Mouse (Mus musculus) hindbrain, embryonic 14.5 days (tissue): ENCODE measurements around the gene Cspg5. TPM values are rescaled to one million over a fixed set of nuclear protein-coding genes. Genes with fewer than 3 reads are reported as not detected.

ENCODE experiments used
- ATAC-seq: fragments of 200-750 bp; cut with Nextera tagmentation; 2 replicates; pipeline ENCODE4 v1.8.0; 2017; ENCODE audit warnings: moderate number of reproducible peaks, mild to moderate bottlenecking, moderate TSS enrichment, moderate library complexity; ENCODE audit not compliant: low FRiP score
- DNase-seq: peaks from one replicate; pipeline ENCODE4 v3.0.0-alpha.2; 2015; ENCODE audit warnings: low spot score
- H3K27ac ChIP-seq: fragments of 300-500 bp; sonication (generic); 2 replicates; pipeline ENCODE4 v1.5.1; 2014; ENCODE audit warnings: mild to moderate bottlenecking, moderate library complexity
- H3K27me3 ChIP-seq: fragments of 300-500 bp; sonication (generic); 2 replicates; pipeline ENCODE4 v1.6.1; 2014; ENCODE audit warnings: mild to moderate bottlenecking, low read length, mixed read lengths; ENCODE audit not compliant: control insufficient read depth, insufficient read depth
- H3K36me3 ChIP-seq: fragments of 300-500 bp; sonication (generic); replicated peaks from 2 replicates; pipeline ENCODE4 v1.6.1; 2014; ENCODE audit not compliant: control insufficient read depth, insufficient read depth
- H3K4me1 ChIP-seq: fragments of 300-500 bp; sonication (generic); replicated peaks from 2 replicates; pipeline ENCODE4 v1.6.1; 2014; ENCODE audit warnings: antibody characterized with exemption, low read length, mixed read lengths; ENCODE audit not compliant: control insufficient read depth, insufficient read depth
- H3K4me2 ChIP-seq: fragments of 300-500 bp; sonication (generic); replicated peaks from 2 replicates; pipeline ENCODE4 v1.6.1; 2014; ENCODE audit warnings: mild to moderate bottlenecking, moderate library complexity
- H3K4me3 ChIP-seq: fragments of 300-500 bp; sonication (generic); replicated peaks from 2 replicates; pipeline ENCODE4 v1.5.1; 2014; ENCODE audit warnings: mild to moderate bottlenecking, low read length
- H3K9ac ChIP-seq: fragments of 300-500 bp; sonication (generic); 2 replicates; pipeline ENCODE4 v1.6.1; 2014
- H3K9me3 ChIP-seq: fragments of 300-500 bp; sonication (generic); 2 replicates; pipeline ENCODE4 v1.6.1; 2016; ENCODE audit warnings: low read length; ENCODE audit not compliant: control insufficient read depth
- WGBS: fragments of 180-500 bp; shearing (Covaris S2); extraction: QIAGEN DNeasy Blood & Tissue Kit; methylation state at CpG from one replicate; pipeline ENCODE4 v1.1.7; 2014; 5-methylcytosine and 5-hydroxymethylcytosine counted together
- polyA plus RNA-seq: library from polyadenylated mRNA; unstranded; fragments of >200 nt; fragmentation: Nextera tagmentation; extraction: Ambion mirVana; gene quantifications from 2 replicates; pipeline ENCODE4 v1.2.1, GENCODE M21; 2014

Cspg5 gene
- polyA plus RNA-seq, 1 experiment from 2014 or later = 139 TPM

DNA sequence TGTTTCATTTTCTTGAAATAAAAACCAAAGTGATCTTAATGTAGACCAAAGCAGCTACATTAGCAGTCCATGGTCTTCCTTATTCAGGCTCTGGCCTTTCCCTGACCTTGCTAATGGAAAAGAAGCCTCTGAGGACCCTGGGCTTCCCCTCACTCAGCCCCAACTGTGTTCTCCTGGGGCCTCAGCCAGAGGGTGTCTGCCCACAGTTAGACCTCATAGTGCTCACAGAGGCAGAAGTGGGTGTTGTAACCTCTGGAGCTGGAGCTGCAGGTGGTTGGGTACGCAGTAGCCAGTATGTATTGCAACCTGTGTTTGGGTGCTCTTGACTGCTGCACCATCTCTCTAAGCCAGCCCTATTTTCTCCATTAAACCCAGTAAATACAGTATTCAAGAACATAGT lies 14.5 kb upstream of the Cspg5 start:
- Histone ChIP-seq H3K27me3 (no peaks in the 10 kb centered on the region), H3K9me3 (no peaks in the 10 kb centered on the region), H3K9ac (no peak overlapping the region), H3K4me3 (no peak overlapping the region), H3K36me3 (peaks cover 88% of the 10 kb centered on the region), H3K4me1 (no peaks in the 10 kb centered on the region), H3K4me2 (no peak overlapping the region), H3K27ac (no peak overlapping the region)
- DNase-seq (no peak), ATAC-seq (no peak)
- 97% methylated on average over 1 of the region's 1 CpGs for WGBS

DNA sequence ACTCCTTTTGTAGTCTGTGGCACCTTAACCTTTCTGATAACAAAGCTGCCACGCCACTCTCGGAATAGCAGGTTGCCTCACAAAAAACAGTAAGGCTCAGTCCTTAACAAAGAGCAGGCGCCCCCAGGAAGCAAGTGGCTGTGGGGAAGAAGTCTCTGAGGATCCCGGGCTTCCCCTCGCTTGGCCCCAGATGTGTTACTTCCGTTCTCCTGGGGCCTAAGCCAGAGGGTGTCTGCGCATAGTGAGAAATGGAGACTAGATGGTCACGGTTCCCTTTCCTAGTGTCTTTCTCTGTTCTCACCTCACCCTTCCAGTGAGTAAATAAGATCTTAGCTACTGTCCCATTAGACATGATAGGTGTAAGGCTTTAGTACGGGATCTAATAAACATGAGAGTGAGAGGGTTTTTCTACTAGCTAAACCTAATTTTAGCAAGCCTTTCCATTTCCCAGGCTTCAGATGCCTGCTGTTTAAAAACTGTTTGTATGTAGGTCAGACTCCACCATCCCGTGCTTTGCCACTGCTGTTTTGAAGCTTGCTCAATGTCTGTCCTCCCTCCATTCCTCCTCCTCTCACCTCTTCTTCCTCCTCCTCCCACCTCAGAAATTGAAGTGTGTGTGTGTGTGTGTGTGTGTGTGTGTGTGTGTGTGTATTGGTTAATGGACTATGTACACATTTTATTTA lies 13.9 kb upstream of the Cspg5 start:
- DNase-seq = no peak
- H3K36me3 ChIP-seq = peaks cover 88% of the 10 kb centered on the region

DNA sequence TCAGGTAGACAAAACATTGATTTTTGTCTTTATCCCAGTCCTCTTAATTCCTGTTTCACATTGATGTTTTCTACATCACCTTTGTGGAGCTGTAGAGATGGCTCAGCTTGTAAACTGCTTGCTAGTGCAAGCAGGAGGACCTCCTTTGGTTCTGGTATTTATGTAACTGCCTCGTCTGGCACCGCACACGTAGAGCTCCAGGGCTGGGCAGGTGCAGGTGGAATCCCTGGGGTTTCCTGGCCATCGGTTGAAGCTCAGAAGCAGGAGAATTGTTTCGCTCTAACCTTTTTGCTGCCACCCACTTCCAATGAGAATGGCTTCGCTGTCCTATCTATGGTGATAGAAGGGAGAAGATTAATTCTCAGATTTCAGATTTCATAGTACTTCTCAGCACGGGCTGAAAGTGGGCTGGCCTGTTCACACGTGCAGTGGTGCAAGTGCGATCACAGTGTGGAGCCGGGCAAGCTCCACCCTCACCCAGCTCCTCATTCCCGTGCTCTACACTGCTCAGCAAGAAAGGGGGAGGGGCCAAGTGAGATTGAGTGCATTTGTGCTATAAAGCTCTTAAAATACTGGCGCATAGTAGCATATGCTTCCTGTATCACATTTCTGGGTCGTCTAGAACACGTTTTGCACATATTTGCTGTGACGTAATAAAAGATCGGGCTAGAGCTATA lies 13.1 kb upstream of the Cspg5 start:
- Histone ChIP-seq H3K9ac (no peak overlapping the region), H3K9me3 (no peaks in the 10 kb centered on the region), H3K27ac (0 out of 2 replicates have a peak overlapping the region, but pooled peaks have one; percentile 9), H3K36me3 (peaks cover 90% of the 10 kb centered on the region), H3K27me3 (no peaks in the 10 kb centered on the region), H3K4me2 (no peak overlapping the region), H3K4me3 (no peak overlapping the region), H3K4me1 (no peaks in the 10 kb centered on the region)
- 85% methylated on average over 16 of the region's 16 CpGs for WGBS
- no peak for DNase-seq
- no peak for ATAC-seq

More for the DNA sequence above, 13.9 kb upstream of the Cspg5 start:
- Histone ChIP-seq H3K4me3 (no peak overlapping the region), H3K4me2 (no peak overlapping the region), H3K9me3 (no peaks in the 10 kb centered on the region), H3K9ac (no peak overlapping the region), H3K27me3 (no peaks in the 10 kb centered on the region), H3K4me1 (no peaks in the 10 kb centered on the region), H3K27ac (0 out of 2 replicates have a peak overlapping the region, but pooled peaks have one; percentile 9)
- no peak for ATAC-seq
- WGBS = 83% methylated on average over 10 of the region's 10 CpGs

DNA sequence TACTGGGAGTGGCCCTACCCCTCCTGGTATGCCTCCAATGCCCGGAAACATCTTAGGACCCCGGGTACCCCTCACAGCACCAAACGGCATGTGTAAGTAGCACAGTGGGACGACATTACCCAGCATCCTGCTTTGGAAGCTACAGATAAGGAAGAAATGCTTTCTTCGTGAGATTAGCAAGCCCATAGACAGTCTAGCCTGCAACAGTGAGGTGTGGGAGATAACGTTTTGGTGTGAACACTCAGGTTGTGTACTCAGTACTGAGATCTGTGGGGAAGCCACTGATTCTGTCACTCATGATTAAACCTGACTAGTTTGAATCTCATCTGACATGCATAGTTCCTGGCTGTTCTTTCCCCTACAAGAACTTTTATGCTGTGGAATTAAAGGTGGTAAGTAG lies 8.6 kb upstream of the Cspg5 start:
- H3K4me2 ChIP-seq = no peak overlapping the region
- no peaks in the 10 kb centered on the region for H3K4me1 ChIP-seq
- peaks cover 88% of the 10 kb centered on the region for H3K36me3 ChIP-seq
- H3K27ac ChIP-seq = no peak overlapping the region
- ATAC-seq = no peak
- H3K9ac ChIP-seq = no peak overlapping the region
- no peak for DNase-seq
- 95% methylated on average over 6 of the region's 6 CpGs for WGBS
- no peak overlapping the region for H3K4me3 ChIP-seq
- no peaks in the 10 kb centered on the region for H3K27me3 ChIP-seq
- no peaks in the 10 kb centered on the region for H3K9me3 ChIP-seq

DNA sequence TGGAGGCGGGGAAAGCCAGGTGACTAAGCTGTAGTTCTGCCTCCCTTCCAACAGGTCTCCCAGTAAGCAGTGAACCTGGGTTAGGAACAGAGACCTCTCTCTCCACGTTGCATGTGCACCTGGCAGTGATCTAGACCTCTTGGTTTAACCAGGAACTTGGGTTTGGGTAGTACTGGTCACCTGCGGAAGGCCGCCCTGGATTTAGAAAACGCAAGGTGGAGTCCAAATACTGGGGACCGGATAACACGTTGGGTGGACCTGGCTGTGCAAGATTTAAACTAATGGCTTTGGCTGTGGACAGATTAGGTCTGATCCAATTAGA lies 945 bp downstream of the Cspg5 start:
- no peaks in the 10 kb centered on the region for H3K9me3 ChIP-seq
- DNase-seq (no peak), ATAC-seq (no peak)
- H3K4me3 ChIP-seq = peak overlapping the region; percentile 95
- peak overlapping the region; percentile 94 for H3K9ac ChIP-seq
- WGBS = 23% methylated on average over 7 of the region's 7 CpGs
- peaks cover 24% of the 10 kb centered on the region for H3K36me3 ChIP-seq
- peaks cover 29% of the 10 kb centered on the region for H3K4me1 ChIP-seq
- no peaks in the 10 kb centered on the region for H3K27me3 ChIP-seq
- H3K4me2 ChIP-seq = peak overlapping the region; percentile 95
- peak overlapping the region; percentile 94 for H3K27ac ChIP-seq

DNA sequence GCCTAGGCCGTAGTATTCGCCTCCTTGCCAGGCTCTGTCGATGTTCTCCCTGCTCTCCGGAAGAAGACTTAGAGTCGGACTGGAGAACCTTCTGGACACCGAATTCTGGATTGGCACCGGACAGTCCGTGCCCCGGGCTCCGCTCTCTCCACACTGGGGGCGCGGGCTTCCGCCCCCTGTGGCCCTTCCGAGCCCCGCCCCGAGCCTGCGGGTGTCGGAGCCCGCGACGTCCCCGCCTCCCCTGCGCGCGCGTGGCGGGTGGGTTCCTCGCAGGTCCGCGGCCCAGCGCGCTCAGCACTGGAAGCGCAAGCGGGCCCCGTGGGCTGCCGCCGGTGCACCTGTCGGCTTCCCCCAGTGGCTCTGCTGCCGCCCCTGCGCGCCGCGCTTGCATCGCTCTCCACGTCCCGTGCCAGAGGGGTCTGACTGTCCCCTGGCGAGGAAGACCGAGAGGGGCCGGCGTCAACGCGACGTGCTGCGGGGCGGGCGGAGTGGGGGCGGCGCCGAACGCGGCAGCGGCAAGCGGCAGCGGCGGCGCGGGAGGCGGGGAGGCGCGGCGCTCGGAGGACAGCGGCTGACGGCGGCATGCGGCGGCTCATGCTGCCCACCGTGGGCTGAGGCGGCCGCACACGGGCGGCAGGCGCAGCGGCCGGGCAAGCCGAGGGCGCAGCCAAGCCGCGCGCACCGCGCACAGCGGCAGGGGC lies 1.5 kb downstream of the Cspg5 start:
- peak; percentile 70 for DNase-seq
- ATAC-seq = peak; percentile 64
- no peaks in the 10 kb centered on the region for H3K9me3 ChIP-seq
- peak overlapping the region; percentile 95 for H3K4me3 ChIP-seq
- peaks cover 35% of the 10 kb centered on the region for H3K4me1 ChIP-seq
- peak overlapping the region; percentile 95 for H3K4me2 ChIP-seq
- peaks cover 22% of the 10 kb centered on the region for H3K36me3 ChIP-seq
- H3K27ac ChIP-seq = peak overlapping the region; percentile 94
- no peaks in the 10 kb centered on the region for H3K27me3 ChIP-seq
- under 1% methylated on average over 91 of the region's 93 CpGs for WGBS
- H3K9ac ChIP-seq = peak overlapping the region; percentile 94

DNA sequence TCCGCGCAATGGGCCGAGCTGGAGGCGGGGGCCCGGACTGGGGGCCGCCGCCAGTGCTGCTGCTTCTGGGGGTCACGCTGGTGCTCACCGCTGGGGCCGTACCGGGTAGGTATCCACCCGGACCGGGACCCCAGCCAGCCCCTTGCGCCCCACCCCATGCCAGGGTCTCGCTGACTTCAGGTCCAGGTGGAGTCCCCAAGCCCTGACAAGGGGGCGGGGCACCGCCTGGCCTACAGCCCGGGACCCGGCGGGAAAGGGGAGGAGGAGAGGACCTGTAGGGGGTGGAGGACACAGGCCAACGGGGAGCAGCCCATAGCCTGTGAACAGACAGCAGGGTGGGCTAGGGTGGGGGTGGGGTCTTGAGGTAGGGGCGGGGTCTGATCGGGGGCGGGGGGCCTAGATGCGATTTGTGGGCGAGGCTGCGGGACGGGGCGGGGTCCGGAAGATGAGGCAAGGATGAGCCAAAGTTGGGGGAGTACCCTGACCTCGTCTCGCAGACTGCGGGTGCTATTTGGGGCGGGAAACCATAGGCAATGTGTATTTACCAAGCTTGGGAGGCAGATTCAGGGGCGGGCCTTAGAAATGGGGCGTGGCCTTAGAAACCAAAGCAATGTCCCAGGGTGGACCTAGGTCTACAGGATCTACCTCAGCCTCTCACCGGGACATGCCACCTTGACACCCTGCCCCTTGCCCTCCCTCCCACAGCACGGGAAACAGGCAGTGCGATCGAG lies 2.2 kb downstream of the Cspg5 start:
- Histone ChIP-seq H3K27ac (peak overlapping the region; percentile 94), H3K27me3 (no peaks in the 10 kb centered on the region), H3K4me2 (peak overlapping the region; percentile 95), H3K9me3 (no peaks in the 10 kb centered on the region), H3K9ac (peak overlapping the region; percentile 94), H3K4me1 (peaks cover 42% of the 10 kb centered on the region), H3K36me3 (peaks cover 22% of the 10 kb centered on the region), H3K4me3 (peak overlapping the region; percentile 95)
- WGBS = 2% methylated on average over 36 of the region's 40 CpGs
- DNase-seq = peak; percentile 65
- ATAC-seq = peak; percentile 67

DNA sequence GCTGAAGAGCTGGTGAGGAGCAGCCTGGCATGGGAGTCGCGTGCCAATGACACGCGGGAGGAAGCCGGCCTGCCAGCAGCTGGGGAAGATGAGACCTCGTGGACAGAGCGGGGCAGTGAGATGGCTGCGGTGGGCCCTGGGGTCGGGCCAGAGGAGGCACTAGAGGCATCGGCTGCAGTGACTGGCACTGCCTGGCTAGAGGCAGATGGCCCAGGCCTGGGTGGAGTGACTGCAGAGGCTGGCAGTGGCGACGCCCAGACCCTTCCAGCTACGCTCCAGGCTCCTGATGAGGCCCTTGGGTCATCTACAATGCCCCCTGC lies 2.7 kb downstream of the Cspg5 start:
- 24% methylated on average over 13 of the region's 13 CpGs for WGBS
- Histone ChIP-seq H3K27me3 (no peaks in the 10 kb centered on the region), H3K4me1 (peaks cover 47% of the 10 kb centered on the region), H3K27ac (peak overlapping the region; percentile 0; the same call in 1 of the 2 replicates), H3K9ac (peak overlapping the region; percentile 94), H3K4me3 (peak overlapping the region; percentile 95), H3K36me3 (peaks cover 22% of the 10 kb centered on the region), H3K9me3 (no peaks in the 10 kb centered on the region), H3K4me2 (peak overlapping the region; percentile 95)
- peak; percentile 9; the same call in 1 of the 2 replicates for ATAC-seq
- peak; percentile 28 for DNase-seq

DNA sequence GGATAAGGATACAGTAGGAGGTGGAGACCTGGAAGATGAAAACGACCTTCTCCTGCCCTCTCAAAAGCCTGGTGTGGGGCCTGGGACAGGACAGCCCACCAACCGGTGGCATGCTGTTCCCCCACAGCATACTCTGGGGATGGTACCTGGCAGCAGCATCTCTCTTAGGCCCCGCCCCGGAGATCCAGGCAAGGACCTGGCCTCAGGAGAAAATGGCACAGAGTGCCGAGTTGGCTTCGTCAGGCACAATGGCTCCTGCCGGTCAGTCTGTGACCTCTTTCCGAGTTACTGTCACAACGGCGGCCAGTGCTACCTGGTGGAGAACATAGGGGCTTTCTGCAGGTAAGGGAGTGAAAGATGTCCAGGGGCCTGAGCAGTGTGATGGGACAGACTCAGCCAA lies 3.5 kb downstream of the Cspg5 start:
- 86% methylated on average over 10 of the region's 10 CpGs for WGBS
- H3K36me3 ChIP-seq = peaks cover 24% of the 10 kb centered on the region
- peak overlapping the region; percentile 94; the same call in 1 of the 2 replicates for H3K9ac ChIP-seq
- H3K27ac ChIP-seq = peak overlapping the region; percentile 47; the same call in 1 of the 2 replicates
- no peaks in the 10 kb centered on the region for H3K27me3 ChIP-seq
- 0 out of 2 replicates have a peak overlapping the region, but pooled peaks have one; percentile 95 for H3K4me3 ChIP-seq
- ATAC-seq (no peak), DNase-seq (no peak)
- no peaks in the 10 kb centered on the region for H3K9me3 ChIP-seq
- peaks cover 47% of the 10 kb centered on the region for H3K4me1 ChIP-seq
- peak overlapping the region; percentile 95 for H3K4me2 ChIP-seq
